Mouse (Mus musculus): ENCODE data around the gene Hormad2.
A peak's percentile ranks its signal among the peaks of the same experiment; 100 is the strongest.

Gene Hormad2

DNA sequence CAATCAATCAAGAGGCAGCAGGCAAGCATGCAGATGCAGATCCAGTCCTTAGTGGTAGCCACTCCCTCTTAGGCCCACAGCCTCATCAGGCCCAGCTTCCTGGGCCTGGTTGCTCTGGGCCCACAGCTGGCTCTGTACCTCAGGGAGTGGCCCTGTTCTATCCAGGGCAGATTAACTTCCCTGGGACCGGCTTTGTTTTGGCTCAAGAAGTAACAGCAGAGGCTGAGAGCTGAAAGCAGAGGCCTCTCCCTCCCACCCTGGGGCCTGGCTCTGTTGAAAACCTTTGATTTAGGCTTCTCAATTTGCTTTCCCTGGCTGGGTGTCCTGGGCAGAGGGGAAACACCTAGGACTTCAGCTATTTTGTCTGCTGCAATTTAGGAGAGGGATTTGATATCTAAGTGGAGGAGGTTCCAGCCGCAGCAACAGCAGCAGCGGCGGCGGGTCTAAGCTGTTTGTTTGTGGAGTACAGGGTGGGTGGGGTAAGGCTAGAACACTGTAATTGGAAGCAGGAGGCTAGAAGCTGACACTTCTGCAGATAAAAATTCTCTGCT lies 138.5 kb downstream of the Hormad2 start:
- DNase-seq (ENCODE audit: low read depth, low spot score), result peak; percentile 93

DNA sequence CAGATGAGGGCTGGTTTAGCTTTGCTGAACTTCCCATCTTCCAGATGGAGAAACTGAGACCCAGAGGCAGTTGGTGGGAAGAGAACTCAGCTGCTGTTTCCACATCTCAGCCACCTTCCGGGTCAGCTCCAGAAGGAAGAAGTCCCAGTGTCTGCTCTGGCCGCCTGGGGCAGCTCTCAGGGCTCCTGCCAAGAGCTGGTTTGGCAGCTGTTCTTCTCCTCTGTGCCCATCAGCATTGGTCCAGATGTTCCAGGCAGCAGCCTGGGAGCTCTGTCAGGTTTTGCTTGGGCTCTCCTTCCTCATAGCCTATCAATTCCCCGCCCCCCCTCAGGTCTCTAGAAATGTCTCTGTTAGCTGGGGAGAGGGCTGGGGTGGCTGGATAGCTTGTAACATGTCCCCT lies 140.2 kb downstream of the Hormad2 start:
- no peak for DNase-seq (ENCODE audit: low read depth, low spot score)

DNA sequence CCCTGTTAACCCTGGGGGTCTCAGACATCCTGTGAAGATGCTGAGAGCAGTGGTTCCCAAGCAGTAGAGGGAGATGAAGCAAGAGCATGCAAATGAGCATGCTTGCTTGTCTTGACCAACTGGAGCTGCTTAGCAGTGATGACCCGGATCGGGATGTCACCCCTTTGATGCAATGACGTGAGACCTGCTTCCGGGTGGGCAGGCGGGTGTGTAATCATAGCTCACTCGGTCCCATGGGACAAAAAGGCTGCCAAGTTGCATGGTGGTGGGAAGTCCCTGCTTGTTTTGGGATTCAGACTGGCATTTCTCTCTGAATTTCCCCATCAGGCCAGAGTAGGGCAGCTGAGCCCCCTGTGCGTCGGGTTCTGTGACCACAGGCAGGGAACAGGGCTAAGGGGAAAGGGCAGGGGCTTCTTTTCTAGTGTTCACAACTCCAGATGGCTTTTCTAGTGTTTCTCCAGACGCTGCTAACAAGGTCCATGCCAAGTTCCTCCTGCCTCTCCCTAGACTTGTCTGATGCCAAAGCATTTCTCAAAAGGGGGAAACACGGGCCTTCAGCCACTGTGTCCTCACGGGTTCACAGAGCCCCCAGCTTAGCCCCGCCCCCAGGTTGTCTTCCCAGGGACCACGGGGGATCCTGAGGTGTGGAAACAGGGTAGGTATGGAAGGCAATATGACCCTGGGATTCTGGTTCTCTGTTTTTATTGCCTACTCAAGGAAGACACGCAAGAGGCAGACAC lies 141.0 kb downstream of the Hormad2 start:
- peak; percentile 16 for DNase-seq (ENCODE audit: low read depth, low spot score)

DNA sequence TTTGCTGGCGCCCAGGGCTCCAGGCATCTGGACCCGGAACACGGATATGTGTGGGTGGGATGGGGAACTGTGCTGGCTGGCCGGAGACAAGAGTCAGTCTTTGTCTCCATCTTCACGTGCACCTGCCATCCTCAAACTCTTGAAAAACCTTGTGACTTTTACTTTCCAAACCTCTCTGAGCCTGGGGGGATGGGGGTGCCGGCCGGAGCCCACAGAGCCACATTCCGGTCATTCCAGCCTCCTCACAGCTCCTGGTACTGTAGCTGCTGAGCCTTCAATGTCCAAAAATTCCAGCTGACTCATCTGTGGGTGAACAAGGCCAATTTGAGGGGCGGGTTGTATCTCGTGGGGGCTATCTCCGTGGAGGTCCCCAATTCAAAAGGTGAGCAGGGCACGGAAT lies 141.7 kb downstream of the Hormad2 start:
- DNase-seq (ENCODE audit: low read depth, low spot score), result peak; percentile 69

DNA sequence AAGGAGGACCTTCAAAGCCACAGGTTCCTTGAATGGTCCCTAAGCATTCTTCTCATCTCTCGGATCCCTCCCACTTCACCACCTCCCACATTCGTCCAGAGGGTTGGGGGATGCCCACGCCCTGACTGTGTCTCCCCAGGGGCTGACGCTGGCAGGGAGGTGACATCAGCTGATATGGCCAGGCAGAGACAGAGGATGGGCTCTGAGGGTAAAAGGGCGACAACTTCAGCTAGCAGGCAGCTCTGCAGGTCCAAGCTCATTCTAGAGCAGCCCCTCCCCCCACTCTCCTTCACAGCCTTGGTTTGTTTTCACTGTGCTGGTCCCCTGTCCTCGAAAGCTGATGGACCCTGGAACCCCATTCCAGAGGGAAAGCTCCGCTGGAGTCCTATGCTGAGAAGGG lies 142.3 kb downstream of the Hormad2 start:
- DNase-seq (ENCODE audit: low read depth, low spot score), result peak; percentile 60

DNA sequence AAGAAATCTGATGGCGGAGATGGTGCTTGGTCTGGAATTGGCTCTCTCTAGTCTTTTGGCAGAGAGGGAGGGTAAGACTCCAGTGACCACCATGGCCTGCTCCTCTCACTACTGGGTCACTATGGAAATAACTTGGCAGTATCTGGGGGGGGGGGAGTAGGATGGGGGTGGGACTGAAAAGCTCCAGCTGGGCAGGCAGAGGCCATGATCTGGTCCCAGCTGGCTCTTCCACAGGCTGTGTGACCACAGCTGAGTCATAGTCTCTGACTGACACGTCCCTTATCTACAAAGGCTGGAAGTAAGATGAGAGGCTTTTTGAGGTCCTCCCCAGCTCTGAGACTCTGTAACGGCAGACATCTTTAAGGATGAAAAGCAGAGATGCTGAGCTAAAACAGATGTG lies 143.2 kb downstream of the Hormad2 start:
- no peak for DNase-seq (ENCODE audit: low read depth, low spot score)

DNA sequence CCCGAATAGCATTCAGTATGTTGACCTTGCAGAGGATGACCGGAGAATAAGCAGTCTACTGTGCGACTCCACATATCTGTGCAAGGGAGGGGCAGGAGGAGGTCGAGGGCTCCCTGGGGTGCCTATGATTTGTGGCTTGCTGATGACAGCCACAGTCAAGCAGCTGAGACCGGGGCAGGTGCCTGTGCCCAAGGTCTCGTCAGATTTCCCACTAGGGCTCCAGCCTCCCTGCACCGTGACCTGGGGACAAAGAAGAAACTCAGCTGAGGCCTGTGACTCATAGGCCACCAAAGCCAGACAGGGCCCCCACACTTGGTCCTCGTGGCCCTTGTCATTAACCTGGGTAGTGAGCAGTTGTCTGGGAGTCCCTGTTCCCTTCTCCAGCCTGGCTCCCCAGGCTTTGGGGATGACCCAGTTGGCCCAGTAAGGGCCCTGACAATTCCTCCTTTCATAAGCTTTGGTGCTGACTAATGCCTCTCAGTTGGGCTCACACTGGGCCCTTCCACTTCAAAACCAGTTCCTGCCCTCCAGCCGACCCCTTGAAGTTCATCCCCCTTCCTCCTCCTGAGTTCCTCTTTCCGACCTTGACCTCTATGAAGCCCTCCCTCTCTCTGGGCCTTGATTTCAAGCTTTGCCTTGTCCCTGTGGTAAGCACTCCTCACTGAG lies 144.2 kb downstream of the Hormad2 start:
- peak; percentile 42 for DNase-seq (ENCODE audit: low read depth, low spot score)

Measured in ES-CJ7 (cell line).